Mouse (Mus musculus): ENCODE results near the gene Adh4.
"Not testable (repeated sequence)": the region's sequence is repeated elsewhere in the genome, so short reads cannot be mapped to it uniquely, and the experiment has no call there.

Adh4 gene

DNA sequence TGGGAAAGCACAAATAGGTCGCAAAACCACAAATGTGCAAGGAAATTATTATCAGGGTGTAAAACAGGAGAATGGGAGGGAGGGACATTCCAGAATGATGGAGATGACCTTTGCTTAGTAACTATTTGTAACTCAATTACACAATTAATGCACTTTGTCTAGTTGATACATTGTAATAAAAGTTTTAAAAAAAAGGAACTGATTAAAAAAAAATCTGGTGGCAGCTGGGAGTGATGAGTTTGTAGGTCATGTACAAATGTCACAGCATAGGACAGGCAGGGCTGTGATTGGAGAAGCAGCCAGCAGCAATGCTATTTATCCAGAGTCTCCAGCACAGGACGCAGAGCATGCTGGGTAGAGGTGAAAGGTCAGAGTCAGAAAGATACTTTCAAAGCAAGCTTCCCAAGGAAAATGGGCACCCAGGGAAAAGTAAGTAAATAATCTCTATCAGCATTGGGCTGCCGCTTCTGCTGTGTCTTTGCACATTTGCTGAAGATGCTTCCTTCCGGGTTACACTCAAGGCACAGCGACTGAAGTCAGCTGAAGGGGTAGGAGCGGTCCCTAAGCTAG, at the start of gene Adh4:
Adh4 (plus strand) TSS at position 346 of the 570 bp plus-strand sequence.
- no peak for DNase-seq (ENCODE audit: low spot score)

DNA sequence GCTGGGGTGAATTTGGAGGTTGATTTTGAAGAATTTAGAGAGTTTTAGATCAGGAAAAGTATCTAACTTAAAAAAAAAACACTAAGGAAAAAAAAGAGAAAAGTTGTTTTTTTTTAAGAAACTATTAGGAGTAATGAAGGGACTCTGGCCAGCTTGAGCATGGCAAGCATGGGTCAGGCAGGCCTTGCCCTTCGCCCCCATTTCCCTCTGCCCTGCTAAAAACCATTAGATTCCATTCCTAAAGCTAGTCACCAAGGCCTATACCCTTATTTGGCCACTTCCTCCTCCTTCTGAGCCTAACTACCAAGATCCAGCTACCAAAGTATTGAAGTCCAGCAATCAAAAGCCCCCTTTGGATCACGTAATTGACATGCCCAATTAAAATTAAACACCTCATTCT, 49.1 kb upstream of the Adh4 start:
- no peak for DNase-seq (ENCODE audit: low spot score)

DNA sequence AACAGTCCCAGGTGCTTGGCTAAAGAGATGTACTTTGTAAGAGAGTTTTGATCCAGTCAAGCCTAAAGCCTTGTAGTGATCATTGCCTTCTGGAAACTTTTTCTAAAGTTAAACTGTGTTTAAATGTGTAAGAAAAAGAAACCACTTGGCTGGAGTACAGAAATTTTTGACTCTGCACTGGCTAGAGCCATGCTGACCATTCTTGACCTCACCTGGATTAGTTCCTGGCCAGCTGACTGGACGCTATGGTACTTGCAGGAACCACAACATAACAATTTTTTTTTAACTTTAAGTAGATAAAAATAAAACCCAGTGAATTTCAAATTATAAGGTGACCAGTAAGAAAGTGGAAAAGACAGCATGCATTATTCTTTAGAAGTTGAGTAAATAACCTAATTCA, 45.7 kb upstream of the Adh4 start:
- DNase-seq (ENCODE audit: low spot score) = no peak

DNA sequence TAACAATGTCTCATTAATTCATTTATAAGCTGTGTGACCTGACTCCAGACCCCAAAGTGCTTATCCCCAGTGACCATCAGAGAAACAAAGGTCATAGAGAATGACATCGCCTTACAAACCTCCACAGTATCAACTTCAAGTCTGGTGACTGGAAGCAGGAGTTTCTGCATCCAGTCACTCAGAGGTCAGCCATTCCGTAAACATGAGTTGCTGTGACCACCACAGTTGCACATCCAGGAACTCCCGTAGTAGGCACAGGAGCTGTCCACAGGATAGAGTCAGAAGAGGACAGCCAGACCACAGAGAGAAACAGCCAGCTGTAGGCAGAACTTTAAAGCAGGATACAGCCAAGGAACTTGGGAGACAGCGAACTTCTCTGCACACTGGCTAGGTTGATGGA, 45.0 kb upstream of the Adh4 start:
- DNase-seq (ENCODE audit: low spot score) = not testable (repeated sequence)

DNA sequence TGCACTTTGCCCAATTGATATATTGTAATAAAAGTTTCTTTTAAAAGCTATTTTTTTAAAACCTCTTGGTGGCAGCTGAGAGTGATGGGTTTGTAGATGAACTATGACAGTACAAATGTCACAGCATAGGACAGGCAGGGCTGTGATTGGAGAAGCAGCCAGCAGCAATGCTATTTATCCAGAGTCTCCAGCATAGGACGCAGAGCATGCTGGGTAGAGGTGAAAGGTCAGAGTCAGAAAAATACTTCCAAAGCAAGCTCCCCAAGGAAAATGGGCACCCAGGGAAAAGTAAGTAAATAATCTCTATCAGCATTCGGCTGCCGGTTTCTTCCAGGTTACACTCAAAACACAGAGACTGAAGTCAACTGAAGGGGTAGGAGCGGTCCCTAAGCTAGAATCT, 41.3 kb upstream of the Adh4 start:
- DNase-seq (ENCODE audit: low spot score) = no peak

DNA sequence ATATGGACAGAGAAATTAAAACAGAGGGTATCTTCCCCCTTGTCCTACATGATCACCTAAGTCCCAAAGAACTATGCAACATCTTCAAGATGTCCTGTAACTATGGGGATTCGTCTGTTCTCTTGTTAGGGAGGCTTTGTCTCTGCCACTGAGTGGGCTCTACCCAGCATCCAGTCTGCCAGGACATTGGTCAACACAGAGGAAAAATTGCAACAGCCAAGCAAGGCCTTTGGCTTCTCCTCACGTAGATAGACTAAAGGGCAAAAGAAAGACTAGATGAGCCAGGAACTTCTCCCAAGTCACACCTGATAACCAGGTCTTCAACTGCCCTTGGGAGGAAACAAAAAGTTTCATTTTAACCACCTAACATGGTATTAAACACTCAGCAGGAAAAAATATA, 40.1 kb upstream of the Adh4 start:
- no peak for DNase-seq (ENCODE audit: low spot score)

DNA sequence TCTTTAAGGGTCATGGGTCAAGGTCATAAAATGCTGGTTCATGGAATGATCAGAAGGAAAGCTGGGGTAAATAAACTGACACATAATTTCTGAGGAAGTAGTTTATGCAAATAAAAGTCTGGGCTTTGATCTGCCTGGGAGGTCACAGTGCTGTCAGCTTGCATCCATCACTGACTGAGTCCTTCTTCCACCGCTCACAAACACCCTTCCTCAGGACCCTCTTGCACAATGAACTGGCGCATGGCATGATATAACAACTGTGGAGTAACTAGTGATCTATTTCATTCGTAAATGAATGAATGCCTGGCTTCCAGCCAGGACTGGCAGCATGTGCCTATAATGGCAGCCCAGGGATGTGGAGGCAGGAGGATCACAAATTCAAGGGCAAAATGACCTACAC, 34.1 kb upstream of the Adh4 start:
- DNase-seq (ENCODE audit: low spot score) = no peak

DNA sequence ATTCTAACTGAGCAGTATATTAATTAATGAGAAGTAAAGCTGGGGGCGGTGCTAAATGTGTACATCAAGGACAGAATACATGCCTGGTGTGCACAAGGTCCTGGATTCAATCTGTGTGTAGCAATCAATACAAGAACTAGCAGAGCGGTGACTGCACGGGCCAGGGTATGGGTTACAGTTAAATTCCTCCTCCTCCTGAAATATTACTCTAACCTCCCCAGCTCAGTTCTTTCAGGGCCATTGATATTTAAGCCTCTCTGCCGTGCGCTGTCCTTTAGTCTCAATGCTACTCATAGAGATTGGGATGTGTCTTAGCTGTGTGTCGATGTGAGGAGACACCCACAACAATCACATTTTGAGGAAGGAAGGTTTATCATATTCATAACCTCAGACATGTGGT, 28.1 kb upstream of the Adh4 start:
- DNase-seq (ENCODE audit: low spot score) = no peak

DNA sequence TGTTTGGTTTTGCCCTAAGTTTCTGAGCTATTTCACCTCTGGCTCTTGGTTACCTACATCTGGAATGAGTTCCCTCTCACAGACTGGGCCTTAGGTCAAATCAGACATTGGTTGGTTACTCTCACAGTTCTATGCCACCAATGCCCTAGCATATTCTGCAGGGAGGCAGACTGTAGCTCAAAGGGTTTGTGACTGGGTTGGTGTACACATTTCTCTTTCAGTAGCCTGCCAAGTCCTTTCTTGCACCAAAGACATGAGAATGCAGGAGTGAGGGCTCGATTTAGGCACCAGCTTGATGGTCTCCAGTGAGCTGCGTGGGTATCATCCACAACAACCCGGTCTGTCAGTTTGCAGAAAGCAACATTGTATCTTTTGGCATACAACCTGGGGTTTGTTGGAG, 10.4 kb upstream of the Adh4 start:
- DNase-seq (ENCODE audit: low spot score) = no peak

DNA sequence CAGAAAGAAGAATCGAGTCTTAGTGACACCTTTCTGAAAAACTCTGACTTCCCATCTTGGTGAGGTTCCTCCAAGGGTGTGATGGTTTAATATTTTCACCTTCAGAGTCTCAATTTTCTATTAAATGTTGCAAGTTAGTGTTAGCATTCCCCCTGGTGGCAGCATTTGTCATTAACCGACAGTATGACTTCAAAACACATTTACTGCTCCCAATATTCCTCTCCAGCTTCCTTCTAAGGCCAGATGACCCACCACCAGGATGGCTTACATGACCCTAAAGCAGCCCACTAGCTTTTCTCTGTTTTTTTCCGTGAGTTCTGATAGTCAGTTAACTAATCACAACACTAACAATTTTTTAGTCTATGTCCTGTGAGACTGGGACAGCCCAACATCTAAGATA, 9.9 kb upstream of the Adh4 start:
- no peak for DNase-seq (ENCODE audit: low spot score)

DNA sequence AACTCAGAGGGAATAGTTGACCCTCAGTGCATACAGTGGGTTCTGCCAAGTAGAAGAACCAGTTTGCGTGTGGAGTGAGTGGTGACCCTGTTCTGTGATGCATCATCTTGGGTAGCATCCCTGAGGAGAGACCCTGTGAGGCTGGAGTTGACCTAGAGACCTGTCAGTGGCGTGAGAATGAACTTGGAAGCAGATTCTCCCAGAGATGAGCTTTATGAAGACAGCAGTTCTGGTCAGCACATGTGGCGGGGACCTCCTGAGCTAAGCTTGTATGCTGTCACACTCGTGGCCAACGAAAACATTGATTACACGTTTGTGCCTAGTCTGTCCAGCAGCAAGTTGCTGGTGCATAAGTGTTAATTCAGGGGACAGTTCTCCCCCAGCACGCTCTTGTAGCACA, 9.4 kb upstream of the Adh4 start:
- DNase-seq (ENCODE audit: low spot score) = no peak

DNA sequence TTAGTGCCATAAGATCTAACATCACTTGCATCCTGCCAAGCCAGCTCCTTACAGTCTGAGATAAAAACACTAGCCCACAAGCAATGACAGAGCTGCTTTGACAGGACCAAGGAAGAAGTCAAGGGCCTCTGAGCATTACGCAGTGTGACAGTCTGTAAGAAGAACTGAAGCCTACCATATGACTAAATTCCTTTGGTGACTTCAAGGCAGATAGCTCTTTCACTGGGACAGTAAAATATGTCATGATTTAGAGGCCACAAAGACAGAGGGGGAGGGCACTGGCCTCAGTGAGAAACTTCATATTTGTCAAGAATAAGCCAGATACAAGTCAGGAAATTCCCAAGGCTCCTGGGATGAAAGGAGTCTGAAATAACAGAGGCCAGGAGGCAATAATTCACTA, 7.3 kb upstream of the Adh4 start:
- DNase-seq (ENCODE audit: low spot score) = no peak

DNA sequence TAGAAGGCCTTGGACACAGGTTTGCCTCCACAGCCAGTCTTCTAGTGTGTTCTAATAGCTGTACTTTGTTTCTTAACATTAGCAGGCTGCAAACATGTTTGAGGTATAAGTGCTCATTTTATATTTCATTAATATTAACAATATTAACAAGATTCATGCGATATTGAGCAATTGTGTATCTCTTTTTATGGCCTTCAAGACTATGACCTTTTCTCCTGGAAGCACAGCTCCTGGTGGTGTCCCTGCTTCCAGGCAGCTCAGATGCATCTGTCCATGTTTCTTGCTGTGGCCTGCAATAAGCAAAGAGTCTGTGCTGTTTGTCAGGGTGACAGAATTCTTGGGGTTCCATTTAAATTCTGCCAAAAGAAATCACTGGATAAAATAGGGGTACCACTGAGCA, 5.7 kb upstream of the Adh4 start:
- DNase-seq (ENCODE audit: low spot score) = no peak

DNA sequence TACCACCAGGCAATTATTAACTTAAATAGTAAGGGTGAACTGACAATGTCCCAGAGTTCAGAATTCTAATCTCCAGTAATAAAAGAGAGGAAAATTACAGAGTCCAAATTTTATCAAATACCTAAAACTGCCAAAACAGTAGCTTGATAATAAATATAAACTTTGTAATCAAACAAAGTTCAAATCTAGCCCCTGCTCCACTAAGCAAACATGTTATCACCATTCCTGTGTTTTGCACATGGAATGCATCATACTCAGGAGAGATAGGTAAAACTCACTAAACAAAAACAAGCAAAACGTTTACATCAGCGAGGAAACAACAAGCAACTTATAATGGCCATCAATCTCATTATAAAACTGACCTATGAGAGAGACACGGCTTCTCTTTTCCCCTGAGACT, 5.1 kb upstream of the Adh4 start:
- DNase-seq (ENCODE audit: low spot score) = no peak

DNA sequence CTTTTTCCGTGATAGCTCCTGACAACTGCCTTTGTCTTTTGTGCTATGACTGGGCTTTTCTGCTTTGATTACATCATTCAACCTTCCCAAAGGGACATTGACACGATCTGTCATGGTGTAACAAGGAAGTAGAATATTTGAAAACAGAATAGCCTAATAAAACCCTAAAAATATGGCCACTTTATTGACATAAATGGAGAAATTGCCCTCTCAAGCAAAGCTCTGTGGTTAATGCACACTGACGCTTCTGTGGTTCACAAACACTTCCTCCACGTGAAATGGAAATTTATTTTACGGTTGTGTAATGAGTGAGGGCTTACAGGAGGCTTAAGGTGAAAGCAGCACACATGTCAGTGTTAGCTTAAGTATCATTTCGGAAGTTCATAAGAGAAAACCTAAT, 4.1 kb downstream of the Adh4 start:
- no peak for DNase-seq (ENCODE audit: low spot score)

DNA sequence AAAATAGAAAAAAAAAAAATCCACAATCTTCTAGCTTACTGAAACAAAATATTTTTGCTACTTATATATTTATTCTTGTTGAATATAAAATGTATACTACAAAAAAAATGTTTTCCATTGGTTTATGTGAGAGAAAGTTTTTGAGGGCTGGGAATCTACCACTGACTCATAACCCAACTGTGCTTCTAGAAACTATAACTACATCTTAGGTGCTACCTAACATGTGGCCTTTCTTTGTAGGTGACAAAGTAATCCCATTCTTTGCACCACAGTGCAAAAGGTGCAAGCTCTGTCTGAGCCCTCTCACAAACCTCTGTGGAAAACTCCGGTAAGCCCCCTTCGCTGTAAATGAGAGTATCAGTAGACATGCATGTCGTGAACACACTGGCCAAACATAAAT, 5.1 kb downstream of the Adh4 start:
- no peak for DNase-seq (ENCODE audit: low spot score)

DNA sequence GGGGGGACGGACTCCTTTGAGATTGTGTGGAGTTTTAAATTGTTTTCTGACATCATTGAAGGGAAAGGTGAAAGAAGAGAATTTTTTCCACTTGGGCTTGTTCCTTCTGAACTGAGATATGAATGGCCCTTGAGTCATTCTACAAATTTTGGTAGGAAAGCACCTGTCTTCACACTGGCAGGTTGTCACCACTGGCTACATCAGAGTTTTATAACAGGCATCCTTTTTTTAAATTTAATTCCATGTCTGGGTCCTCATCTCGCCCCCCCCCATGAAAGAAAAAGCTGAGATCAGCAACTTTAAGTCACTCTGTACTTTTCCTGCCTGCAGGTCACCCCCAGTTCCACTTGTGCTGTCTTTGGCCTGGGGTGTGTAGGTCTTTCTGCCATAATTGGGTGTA, 8.4 kb downstream of the Adh4 start:
- DNase-seq (ENCODE audit: low spot score) = no peak

DNA sequence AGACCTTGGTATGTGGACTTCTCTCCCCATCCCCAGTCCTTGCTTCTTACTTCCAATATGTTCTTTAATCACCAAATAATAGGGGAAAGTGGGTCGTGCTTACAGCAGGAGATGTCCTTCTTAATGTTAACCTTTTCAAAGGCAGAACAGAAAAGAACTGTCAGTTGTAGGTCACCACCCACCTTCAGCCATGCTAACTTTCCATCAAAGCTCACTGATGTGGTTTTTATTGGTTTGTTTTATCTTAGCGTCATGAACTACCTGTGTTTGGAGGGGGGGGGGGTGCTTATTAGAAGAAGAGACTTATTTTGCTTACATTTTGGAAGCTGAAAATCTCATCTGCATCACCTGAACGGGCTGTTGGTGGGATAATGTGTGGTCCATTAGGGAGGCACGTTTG, 9.0 kb downstream of the Adh4 start:
- DNase-seq (ENCODE audit: low spot score) = no peak

DNA sequence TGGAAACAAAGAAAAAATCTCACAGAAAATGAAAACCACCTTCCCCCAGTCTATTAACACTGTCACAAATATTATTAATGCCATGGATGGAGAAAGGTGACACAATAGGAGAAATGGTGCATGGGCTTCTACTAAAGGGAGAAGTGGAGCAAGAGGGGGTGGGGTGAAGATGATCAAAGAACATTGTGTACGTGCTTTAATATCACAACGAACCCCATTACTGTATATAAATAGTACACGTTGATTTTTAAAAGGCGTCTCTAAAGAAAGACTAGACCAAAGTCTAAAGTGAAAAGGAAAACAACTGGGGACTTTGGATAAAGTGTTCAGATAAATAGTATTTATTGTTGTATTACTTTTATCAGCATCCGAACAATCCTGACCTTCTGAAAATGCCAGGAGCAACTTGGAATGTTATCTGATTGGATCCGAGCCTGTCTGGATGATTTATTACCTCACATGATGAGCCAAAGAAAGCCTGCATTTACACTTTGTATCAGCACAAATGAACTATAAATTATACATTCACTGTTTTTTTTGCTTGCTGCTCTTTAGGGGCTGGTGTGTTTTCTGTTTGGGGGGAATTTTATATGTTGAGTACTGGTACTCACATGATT, 15.2 kb downstream of the Adh4 start:
- DNase-seq (ENCODE audit: low spot score) = no peak

DNA sequence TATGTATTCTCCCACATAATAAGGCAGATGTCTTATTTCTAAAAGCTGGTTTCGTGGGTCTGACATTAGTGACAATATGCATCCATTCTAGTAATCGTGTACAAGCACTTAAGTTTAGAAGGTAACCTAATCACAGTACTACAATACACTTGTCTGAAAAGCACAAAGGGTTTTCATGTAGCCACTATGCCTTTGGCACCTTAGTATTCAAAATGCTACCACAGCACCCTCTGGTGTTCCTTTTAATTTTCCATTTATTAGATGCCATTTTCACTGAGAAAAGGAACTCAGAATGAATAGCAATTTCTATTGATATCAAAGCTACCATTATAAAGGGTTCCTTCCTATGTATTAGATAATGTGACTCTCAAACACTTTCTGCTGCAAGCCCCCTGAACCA, 16.6 kb downstream of the Adh4 start:
- DNase-seq (ENCODE audit: low spot score) = no peak

DNA sequence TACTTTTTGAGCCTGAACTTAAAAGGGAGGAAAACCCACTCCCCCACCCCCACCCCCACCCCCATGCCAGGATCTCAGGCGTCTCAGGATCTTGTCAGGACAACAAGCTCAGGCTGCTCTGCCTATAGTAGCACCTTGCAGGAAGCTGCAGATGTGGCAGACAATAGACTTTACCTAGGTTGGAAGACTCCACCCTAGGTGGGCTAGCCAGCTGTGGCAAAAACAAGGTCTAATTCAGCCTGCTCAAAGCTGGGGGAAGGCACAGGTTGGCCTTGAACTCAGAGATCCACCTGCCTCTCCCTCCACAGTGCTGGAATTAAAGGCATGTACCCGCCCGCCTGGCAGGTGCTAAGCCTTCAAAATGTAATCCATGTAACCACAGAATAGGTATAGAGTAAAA, 23.4 kb downstream of the Adh4 start:
- DNase-seq (ENCODE audit: low spot score) = no peak

DNA sequence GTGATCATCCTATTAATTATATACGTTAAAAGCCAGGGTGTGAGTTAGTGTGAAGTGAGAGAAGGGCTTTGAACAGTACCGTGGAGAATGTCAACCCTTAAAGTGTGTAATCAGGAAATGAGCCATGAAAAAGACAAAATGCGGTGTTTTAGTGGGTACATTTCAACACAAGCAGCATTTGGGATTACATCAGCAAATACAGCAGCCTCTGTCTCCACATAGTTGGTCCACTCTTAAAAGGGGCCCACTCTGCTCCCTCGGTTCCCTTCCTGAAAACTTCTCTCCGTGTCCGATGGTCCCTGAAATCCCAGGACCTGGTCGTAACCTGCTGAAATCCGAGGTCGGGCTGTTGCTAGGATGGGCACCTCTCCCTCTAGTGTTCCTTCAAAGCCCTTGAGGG, 26.9 kb downstream of the Adh4 start:
- DNase-seq (ENCODE audit: low spot score) = no peak

DNA sequence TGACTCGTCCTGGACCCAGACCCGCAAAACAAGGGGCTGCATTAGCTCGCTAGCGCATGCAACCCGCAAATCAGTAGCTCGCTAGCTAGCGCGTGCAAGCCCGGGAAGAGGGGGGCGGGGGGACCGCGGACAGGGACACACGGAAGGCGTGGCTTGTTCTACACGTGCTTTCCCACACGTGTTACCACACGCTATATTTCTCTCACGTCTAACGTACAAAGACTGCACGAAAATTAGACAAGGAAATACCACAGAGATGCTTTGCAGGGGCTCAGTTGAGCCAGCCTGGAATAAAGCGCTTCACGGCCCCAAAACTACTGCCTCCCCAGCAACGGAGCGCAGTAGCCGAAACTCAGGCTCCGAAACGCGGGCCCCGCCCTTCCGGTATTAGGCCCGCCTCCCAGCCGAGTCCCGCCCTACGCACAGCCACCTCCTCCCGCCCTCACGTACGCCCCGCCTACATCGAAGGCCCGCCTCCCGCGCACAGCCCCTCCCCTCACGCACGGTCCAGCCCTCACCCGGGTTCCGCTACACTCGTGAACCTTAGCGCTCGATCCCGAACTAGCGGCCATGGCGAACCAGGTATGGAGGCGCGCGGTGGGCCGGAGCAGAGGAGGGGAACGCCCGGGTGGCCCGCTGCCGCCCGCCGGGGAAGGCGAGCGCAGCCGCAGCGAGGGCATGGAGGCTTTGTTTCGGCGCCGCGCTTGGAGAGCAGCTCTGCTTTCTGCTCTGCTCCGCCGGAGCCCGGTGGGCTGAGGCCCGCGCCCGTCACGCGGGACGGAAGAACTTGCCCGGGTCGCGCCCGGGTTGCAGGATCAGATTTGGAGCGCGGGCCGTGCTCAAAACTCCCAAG, 27.6 kb downstream of the Adh4 start, which contains the start of gene Adh5:
Adh5 (plus strand) TSS at position 482 of the 853 bp plus-strand sequence.
- peak; percentile 90 for DNase-seq (ENCODE audit: low spot score)

DNA sequence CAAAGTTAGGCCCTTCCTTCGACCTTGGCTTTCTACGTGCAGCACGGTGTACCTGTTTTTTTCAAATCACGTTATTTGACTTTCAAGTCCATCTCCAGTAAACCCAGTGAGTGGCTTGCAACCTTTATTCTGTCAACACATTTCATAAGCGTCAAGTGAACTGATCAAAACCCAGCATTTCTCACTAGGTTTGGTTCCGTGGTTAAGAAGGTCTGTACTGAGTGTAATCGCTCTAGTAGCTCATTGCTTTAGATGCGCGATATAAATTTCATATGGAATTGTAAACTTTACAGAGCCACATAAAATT, 28.2 kb downstream of the Adh4 start:
- no peak for DNase-seq (ENCODE audit: low spot score)

All from T-cell, adult 2 months (primary cell).